Mouse (Mus musculus): ENCODE measurements around the gene Ing1. TPM values are rescaled to one million over a fixed set of nuclear protein-coding genes. Genes with fewer than 3 reads are reported as not detected.

Gene Ing1
- polyA plus RNA-seq, 1 experiment from 2014 or later: 42.5 TPM

DNA sequence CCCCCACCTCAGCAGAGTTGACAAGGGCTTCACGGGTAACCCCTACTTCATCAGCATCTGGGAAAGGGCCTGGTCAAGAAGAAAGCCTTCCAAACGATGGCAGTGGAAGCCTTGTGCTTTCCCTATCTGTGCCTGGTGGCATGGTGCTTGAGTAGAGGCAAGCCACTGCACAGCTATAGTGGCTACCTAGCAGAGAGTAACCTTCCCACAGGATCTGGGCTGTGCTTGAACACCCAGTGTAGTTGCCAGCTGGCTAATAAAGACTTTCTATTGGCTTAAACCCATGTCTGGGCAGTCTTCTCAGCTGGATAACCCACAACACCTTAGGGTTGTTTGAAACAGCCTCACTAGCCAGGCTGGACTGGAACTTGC lies 31.0 kb downstream of the Ing1 start:
- H3K4me1 ChIP-seq (ENCODE audit: insufficient read depth, low read depth, low read length): no peaks in the 10 kb centered on the region
- H3K4me3 ChIP-seq (ENCODE audit: low read depth, low read length): no peak overlapping the region
- H3K27ac ChIP-seq (ENCODE audit: low read length): no peak overlapping the region
- no peaks in the 10 kb centered on the region for H3K9me3 ChIP-seq (ENCODE audit: low read length)
- no peak overlapping the region for H3K4me2 ChIP-seq (replicated peaks; ENCODE audit: low read depth, low read length)
- no peak for DNase-seq (ENCODE audit: low spot score)
- H3K9ac ChIP-seq (replicated peaks; ENCODE audit: low read depth): no peak overlapping the region
- no peaks in the 10 kb centered on the region for H3K27me3 ChIP-seq (replicated peaks; ENCODE audit: insufficient read depth, low read length)
- 39% methylated on average over 2 of the region's 2 CpGs for WGBS
- no peaks in the 10 kb centered on the region for H3K36me3 ChIP-seq (ENCODE audit: insufficient read depth, low read length)
- TF ChIP-seq EP300 (IDR thresholded peaks at IDR 0.05): no peak
- TF ChIP-seq CTCF (IDR thresholded peaks at IDR 0.05): no peak
- ATAC-seq: no peak

- H3K9me3 ChIP-seq (ENCODE audit: low read length): no peaks in the 10 kb centered on the region
- no peak overlapping the region for H3K4me3 ChIP-seq (ENCODE audit: low read depth, low read length)
- H3K4me2 ChIP-seq (replicated peaks; ENCODE audit: low read depth, low read length): no peak overlapping the region
- TF ChIP-seq EP300 (IDR thresholded peaks at IDR 0.05): no peak
- TF ChIP-seq CTCF (IDR thresholded peaks at IDR 0.05): no peak
- WGBS: 65% methylated on average over 4 of the region's 4 CpGs
- DNase-seq (ENCODE audit: low spot score) (no peak), ATAC-seq (no peak)
- no peaks in the 10 kb centered on the region for H3K4me1 ChIP-seq (ENCODE audit: insufficient read depth, low read depth, low read length)
- no peaks in the 10 kb centered on the region for H3K36me3 ChIP-seq (ENCODE audit: insufficient read depth, low read length)
- no peak overlapping the region for H3K27ac ChIP-seq (ENCODE audit: low read length)
- no peaks in the 10 kb centered on the region for H3K27me3 ChIP-seq (replicated peaks; ENCODE audit: insufficient read depth, low read length)
- no peak overlapping the region for H3K9ac ChIP-seq (replicated peaks; ENCODE audit: low read depth)
Measured at GRCm38 (mm10) chr8:11591837-11592236, 36.5 kb downstream of the Ing1 start.

DNA sequence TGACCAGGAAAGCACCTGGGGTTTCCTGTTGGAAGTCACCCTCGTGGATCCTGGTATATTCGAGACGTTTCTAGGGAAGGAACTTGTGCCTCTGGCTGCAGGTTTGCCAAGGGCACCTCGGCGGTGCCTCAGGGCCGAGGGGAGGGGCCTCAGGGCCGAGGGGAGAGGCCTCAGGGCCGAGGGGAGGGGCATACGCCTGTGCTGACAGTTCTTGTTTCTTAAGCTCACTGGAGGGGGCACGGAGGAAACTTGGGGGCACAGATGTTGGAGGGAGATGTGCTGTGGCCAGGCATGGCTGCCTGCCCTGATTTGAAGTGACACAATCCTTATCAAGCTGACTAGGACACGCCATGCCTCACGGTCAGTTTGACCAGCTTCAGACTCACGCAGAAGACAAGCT lies 36.9 kb downstream of the Ing1 start:
- H3K9ac ChIP-seq (replicated peaks; ENCODE audit: low read depth): no peak overlapping the region
- H3K9me3 ChIP-seq (ENCODE audit: low read length): no peaks in the 10 kb centered on the region
- TF ChIP-seq EP300 (IDR thresholded peaks at IDR 0.05): no peak
- TF ChIP-seq CTCF (IDR thresholded peaks at IDR 0.05): no peak
- H3K4me3 ChIP-seq (ENCODE audit: low read depth, low read length): no peak overlapping the region
- H3K27me3 ChIP-seq (replicated peaks; ENCODE audit: insufficient read depth, low read length): no peaks in the 10 kb centered on the region
- no peaks in the 10 kb centered on the region for H3K4me1 ChIP-seq (ENCODE audit: insufficient read depth, low read depth, low read length)
- no peak for DNase-seq (ENCODE audit: low spot score)
- no peak overlapping the region for H3K27ac ChIP-seq (ENCODE audit: low read length)
- no peak for ATAC-seq
- 32% methylated on average over 13 of the region's 13 CpGs for WGBS
- no peaks in the 10 kb centered on the region for H3K36me3 ChIP-seq (ENCODE audit: insufficient read depth, low read length)
- H3K4me2 ChIP-seq (replicated peaks; ENCODE audit: low read depth, low read length): no peak overlapping the region

DNA sequence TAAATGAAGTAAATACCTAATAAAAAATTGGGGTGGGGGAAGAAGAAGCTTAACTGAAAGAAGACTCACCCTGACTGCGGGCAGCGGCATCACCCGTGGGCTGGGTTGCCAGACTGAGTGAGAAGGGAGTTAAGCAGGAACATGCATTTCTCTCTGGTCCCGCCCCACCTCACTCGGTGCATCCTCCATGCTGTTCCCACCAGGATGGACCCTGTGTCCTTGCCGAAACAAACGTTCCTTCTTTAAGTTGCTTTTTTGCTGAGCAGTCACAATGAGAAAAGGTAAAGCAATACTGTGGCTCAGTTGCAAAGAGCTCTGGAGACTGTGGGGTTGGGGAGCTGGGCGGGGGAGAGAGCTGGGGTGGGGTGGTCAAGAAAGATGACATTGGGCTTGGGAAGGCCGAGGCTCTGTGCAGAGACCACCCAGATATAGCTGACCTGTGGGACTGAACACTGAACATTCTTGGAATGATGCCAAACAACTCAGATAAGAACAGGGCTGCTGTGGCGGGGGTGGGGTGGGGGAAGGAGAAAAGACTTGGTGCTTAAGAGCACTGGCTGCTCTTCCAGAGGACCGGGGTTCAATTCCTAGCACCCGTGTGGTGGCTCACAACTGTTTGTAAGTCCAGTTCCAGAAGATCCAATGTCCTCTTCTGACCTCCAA lies 38.0 kb downstream of the Ing1 start:
- H3K9me3 ChIP-seq (ENCODE audit: low read length): no peaks in the 10 kb centered on the region
- no peaks in the 10 kb centered on the region for H3K36me3 ChIP-seq (ENCODE audit: insufficient read depth, low read length)
- DNase-seq (ENCODE audit: low spot score) (no peak), ATAC-seq (no peak)
- no peaks in the 10 kb centered on the region for H3K27me3 ChIP-seq (replicated peaks; ENCODE audit: insufficient read depth, low read length)
- TF ChIP-seq CTCF (IDR thresholded peaks at IDR 0.05) (no peak), EP300 (IDR thresholded peaks at IDR 0.05) (no peak)
- WGBS: 54% methylated on average over 12 of the region's 12 CpGs
- no peaks in the 10 kb centered on the region for H3K4me1 ChIP-seq (ENCODE audit: insufficient read depth, low read depth, low read length)
- H3K4me3 ChIP-seq (ENCODE audit: low read depth, low read length): no peak overlapping the region
- H3K27ac ChIP-seq (ENCODE audit: low read length): no peak overlapping the region
- H3K9ac ChIP-seq (replicated peaks; ENCODE audit: low read depth): no peak overlapping the region
- H3K4me2 ChIP-seq (replicated peaks; ENCODE audit: low read depth, low read length): no peak overlapping the region

DNA sequence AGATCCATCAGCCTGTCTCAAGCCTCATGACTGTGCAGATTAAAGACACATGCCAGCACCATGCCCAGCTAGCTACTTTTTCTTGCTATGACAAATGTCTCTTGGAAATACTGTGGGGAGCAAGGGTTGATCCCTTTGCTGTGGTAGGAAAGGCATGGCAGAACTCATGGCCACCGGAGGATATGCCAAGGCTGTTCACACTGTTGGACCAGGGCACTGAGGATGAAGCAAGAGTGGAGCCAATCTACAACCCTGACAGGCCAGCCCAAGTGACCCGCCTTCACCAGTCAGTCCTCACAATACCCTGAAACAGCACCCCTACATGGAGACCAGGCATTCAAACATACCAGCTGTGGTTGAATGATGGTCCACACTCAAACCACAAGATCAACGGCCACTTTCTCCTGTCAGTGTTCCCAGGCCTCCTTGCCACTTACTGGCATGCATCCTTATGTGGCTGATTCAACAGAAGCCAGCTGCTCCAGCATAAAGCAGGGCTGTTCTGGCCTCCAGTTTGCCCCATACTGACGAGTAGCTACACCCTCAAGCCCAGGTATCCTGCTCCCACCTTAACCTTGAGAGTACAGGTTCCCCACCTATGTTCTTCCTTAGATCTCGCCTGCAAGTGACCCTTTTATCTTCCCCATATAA lies 45.1 kb downstream of the Ing1 start:
- no peaks in the 10 kb centered on the region for H3K9me3 ChIP-seq (ENCODE audit: low read length)
- no peak for DNase-seq (ENCODE audit: low spot score)
- no peaks in the 10 kb centered on the region for H3K27me3 ChIP-seq (replicated peaks; ENCODE audit: insufficient read depth, low read length)
- H3K4me3 ChIP-seq (ENCODE audit: low read depth, low read length): no peak overlapping the region
- no peaks in the 10 kb centered on the region for H3K36me3 ChIP-seq (ENCODE audit: insufficient read depth, low read length)
- no peak overlapping the region for H3K9ac ChIP-seq (replicated peaks; ENCODE audit: low read depth)
- TF ChIP-seq CTCF (IDR thresholded peaks at IDR 0.05): no peak
- no peak for TF ChIP-seq EP300 (IDR thresholded peaks at IDR 0.05)
- no peak for ATAC-seq
- H3K4me2 ChIP-seq (replicated peaks; ENCODE audit: low read depth, low read length): no peak overlapping the region
- 80% methylated on average over 5 of the region's 5 CpGs for WGBS
- H3K27ac ChIP-seq (ENCODE audit: low read length): no peak overlapping the region
- H3K4me1 ChIP-seq (ENCODE audit: insufficient read depth, low read depth, low read length): no peaks in the 10 kb centered on the region

DNA sequence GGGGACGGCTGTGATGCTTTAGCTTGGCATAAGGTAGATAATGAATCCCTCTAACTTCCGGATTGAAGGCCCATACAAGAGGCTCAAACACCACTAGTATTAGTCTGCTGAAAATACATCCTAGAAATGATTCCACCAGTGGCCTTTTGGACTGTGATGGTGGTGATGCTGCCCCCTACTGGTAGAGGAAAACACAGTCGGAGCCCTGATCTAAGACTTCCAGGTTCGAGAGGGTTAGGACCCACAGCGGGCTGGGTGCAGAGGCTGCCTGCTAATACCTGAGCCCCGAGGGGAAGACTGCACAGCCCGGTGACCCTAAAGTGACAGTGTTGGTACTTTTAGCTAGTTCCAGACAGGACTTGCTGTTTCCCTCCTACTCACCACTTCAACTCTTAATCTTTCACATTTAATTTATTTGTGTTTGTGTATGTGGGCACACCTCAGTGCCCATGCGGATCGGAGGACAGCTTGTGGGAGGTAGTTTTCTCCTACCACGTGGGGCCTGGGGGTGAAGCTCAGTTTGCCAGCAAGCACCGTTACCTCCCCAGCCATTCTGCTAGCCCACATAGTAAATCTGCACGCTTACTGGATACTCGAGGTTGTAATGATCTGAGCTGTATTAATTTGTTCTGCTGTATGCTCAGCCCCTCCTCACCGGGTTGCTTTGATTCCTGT lies 46.8 kb downstream of the Ing1 start:
- Histone ChIP-seq H3K4me3 (ENCODE audit: low read depth, low read length) (no peak overlapping the region), H3K9ac (replicated peaks; ENCODE audit: low read depth) (no peak overlapping the region), H3K27me3 (replicated peaks; ENCODE audit: insufficient read depth, low read length) (no peaks in the 10 kb centered on the region), H3K36me3 (ENCODE audit: insufficient read depth, low read length) (no peaks in the 10 kb centered on the region), H3K4me2 (replicated peaks; ENCODE audit: low read depth, low read length) (no peak overlapping the region), H3K27ac (ENCODE audit: low read length) (no peak overlapping the region), H3K9me3 (ENCODE audit: low read length) (no peaks in the 10 kb centered on the region), H3K4me1 (ENCODE audit: insufficient read depth, low read depth, low read length) (no peaks in the 10 kb centered on the region)
- 37% methylated on average over 14 of the region's 14 CpGs for WGBS
- ATAC-seq (peak; percentile 74), DNase-seq (ENCODE audit: low spot score) (peak; percentile 83)
- no peak for TF ChIP-seq EP300 (IDR thresholded peaks at IDR 0.05)
- TF ChIP-seq CTCF (IDR thresholded peaks at IDR 0.05): peak; percentile 89

Measured in lung, postnatal 0 days (tissue).